Mouse (Mus musculus) MEL (cell line): ENCODE data around the gene Wfdc11.

Experiments
- BHLHE40 ChIP-seq: IDR thresholded peaks from 2 replicates; pipeline ENCODE4 v1.6.1; 2012; ENCODE audit warnings: low read depth, mild to moderate bottlenecking, inconsistent platforms, low read length, improper control_type of control experiment, borderline replicate concordance
- CTCF ChIP-seq, 3 experiments: IDR thresholded peaks in 2 of 3; conservative IDR thresholded peaks in 1 of 3; 2 replicates each; pipeline ENCODE4 v1.5.1; 2011 to 2012; ENCODE audit warnings: low read length in 3 of 3, low read depth in 2 of 3, mild to moderate bottlenecking in 2 of 3, improper control_type of control experiment in 1 of 3, inconsistent platforms in 1 of 3, mixed read lengths in 1 of 3, moderate library complexity in 1 of 3; ENCODE audit not compliant: control insufficient read depth in 1 of 3, insufficient read depth in 1 of 3, poor library complexity in 1 of 3, severe bottlenecking in 1 of 3
- EP300 ChIP-seq, 2 experiments: IDR thresholded peaks; 2 replicates each; pipeline ENCODE4 v1.6.1; 2011; ENCODE audit warnings: improper control_type of control experiment in 2 of 2, low read length in 2 of 2, low read depth in 1 of 2, mild to moderate bottlenecking in 1 of 2
- ETS1 ChIP-seq: IDR thresholded peaks from 2 replicates; pipeline ENCODE4 v1.6.1; 2012; ENCODE audit warnings: low read depth, mild to moderate bottlenecking, inconsistent platforms, low read length, improper control_type of control experiment, moderate library complexity
- NELFE ChIP-seq: IDR thresholded peaks from 2 replicates; pipeline ENCODE4 v1.6.1; 2011; ENCODE audit warnings: low read depth, low read length, improper control_type of control experiment
- POLR2A ChIP-seq, 2 experiments: IDR thresholded peaks; 2 replicates each; pipeline ENCODE4 v1.6.1; 2011 to 2012; ENCODE audit warnings: low read length in 2 of 2, mild to moderate bottlenecking in 2 of 2, control low read depth in 1 of 2, improper control_type of control experiment in 1 of 2, low read depth in 1 of 2, moderate library complexity in 1 of 2; ENCODE audit not compliant: control insufficient read depth in 1 of 2, insufficient read depth in 1 of 2, poor library complexity in 1 of 2

DNA sequence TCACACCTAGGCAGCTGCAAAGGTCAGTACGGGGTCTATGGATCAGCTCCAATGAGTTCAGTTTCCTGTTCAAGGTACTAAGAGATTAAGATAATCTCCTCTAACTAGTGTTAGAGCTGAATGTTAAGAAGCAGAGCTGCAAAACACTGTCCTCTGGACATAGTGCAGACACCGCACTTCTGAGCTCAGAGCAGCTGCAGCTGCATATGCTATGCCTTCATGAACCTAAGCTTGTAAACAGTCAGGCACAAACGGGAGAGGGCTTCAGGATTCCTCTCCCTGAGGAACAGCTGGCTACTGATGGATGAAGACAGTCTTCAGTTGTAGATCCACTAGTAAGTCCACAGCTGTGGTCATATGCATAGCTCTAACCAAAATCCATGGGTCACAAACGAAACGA lies 27.1 kb upstream of the Wfdc11 start:
- no peak for TF ChIP-seq POLR2A (IDR thresholded peaks at IDR 0.05; ENCODE audit: control insufficient read depth in 1 of 2, insufficient read depth in 1 of 2, low read depth in 1 of 2, low read length in 2 of 2, poor library complexity in 1 of 2)
- TF ChIP-seq ETS1, result no peak
- TF ChIP-seq CTCF (IDR thresholded peaks at IDR 0.05 in 2 of 3, conservative IDR thresholded peaks at IDR 0.05 in 1 of 3; ENCODE audit: control insufficient read depth in 1 of 3, insufficient read depth in 1 of 3, low read depth in 2 of 3, low read length in 3 of 3, poor library complexity in 1 of 3, severe bottlenecking in 1 of 3), result no peak
- no peak for TF ChIP-seq EP300 (IDR thresholded peaks at IDR 0.05; ENCODE audit: low read depth in 1 of 2, low read length in 2 of 2)
- no peak for TF ChIP-seq NELFE
- no peak for TF ChIP-seq BHLHE40
